Mouse (Mus musculus) small intestine, adult 2 months (tissue): ENCODE data around the gene Nmur1.

Experiments
- CTCF ChIP-seq: fragments of 200-500 bp; IDR thresholded peaks from 2 replicates; pipeline ENCODE4 v1.5.1; 2012; ENCODE audit warnings: low read depth, mild to moderate bottlenecking, control low read depth, inconsistent platforms, low read length, moderate library complexity, mixed read lengths; ENCODE audit not compliant: insufficient replicate concordance, insufficient read length; ENCODE audit errors: extremely low read depth
- POLR2A ChIP-seq: fragments of 200-500 bp; IDR thresholded peaks from 2 replicates; pipeline ENCODE4 v1.6.1; 2012; ENCODE audit warnings: low read depth, mild to moderate bottlenecking, control low read depth, inconsistent platforms, low read length, moderate library complexity

- TF ChIP-seq CTCF (no peak), POLR2A (no peak)
Measured at GRCm38 (mm10) chr1:86358229-86358905, 67.7 kb downstream of the Nmur1 start.
